Mouse (Mus musculus): ENCODE results near the gene Nt5c1b. TPM values are rescaled to one million over a fixed set of nuclear protein-coding genes. Genes with fewer than 3 reads are reported as not detected.
A peak's percentile ranks its signal among the peaks of the same experiment; 100 is the strongest.

Gene Nt5c1b
- polyA plus RNA-seq, 1 experiment from 2014 or later, result not detected

DNA sequence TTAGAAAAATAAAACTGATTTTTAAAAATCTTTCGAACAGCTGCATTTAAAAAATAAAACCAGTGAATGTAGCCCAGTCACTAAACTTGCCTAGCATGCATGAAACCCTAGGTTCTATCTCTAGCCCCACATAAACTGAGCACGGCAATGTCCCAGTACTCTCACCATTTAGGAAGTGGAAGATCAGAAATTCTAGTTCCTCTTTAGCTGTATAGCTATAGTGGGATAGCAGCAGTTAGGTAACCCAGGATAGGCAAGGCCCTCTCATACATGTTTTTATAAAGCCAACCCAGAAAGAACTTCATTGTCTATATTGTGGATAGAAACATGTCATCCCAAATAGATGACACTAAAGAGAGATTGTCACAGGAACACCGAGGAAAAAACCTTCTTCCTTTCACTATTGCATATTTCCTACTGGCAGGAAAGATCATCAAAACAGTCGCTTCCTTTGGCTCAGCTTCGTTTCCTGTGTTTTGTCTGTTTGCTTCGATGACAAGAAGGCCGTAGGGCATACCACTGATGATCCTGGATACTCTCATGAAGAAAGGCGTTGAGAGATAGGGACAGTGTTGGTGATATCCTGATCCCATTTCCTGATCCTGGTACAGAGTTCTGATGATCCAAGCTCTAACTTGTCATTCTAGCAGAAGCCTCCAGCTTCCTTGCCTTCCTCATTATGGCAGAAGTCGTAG lies 32.8 kb downstream of the Nt5c1b start:
- Histone ChIP-seq H3K27me3 (replicated peaks; ENCODE audit: control insufficient read depth, insufficient read depth, low read length) (no peaks in the 10 kb centered on the region), H3K4me1 (replicated peaks; ENCODE audit: control insufficient read depth, insufficient read depth, low read length) (peaks cover 4% of the 10 kb centered on the region; the same call in 1 of the 2 replicates), H3K27ac (ENCODE audit: low read depth) (no peak overlapping the region), H3K9me3 (ENCODE audit: control insufficient read depth, low read length) (no peaks in the 10 kb centered on the region), H3K36me3 (ENCODE audit: control insufficient read depth, insufficient read depth, low read length) (no peaks in the 10 kb centered on the region), H3K4me2 (ENCODE audit: low read length) (no peak overlapping the region), H3K9ac (ENCODE audit: low read length) (no peak overlapping the region), H3K4me3 (ENCODE audit: low read depth, low read length) (no peak overlapping the region)
- ATAC-seq (replicated peaks; ENCODE audit: low FRiP score, low TSS enrichment, low read depth), result no peak
- WGBS, result 70% methylated on average over 9 of the region's 9 CpGs
- no peak for DNase-seq (ENCODE audit: low spot score)

DNA sequence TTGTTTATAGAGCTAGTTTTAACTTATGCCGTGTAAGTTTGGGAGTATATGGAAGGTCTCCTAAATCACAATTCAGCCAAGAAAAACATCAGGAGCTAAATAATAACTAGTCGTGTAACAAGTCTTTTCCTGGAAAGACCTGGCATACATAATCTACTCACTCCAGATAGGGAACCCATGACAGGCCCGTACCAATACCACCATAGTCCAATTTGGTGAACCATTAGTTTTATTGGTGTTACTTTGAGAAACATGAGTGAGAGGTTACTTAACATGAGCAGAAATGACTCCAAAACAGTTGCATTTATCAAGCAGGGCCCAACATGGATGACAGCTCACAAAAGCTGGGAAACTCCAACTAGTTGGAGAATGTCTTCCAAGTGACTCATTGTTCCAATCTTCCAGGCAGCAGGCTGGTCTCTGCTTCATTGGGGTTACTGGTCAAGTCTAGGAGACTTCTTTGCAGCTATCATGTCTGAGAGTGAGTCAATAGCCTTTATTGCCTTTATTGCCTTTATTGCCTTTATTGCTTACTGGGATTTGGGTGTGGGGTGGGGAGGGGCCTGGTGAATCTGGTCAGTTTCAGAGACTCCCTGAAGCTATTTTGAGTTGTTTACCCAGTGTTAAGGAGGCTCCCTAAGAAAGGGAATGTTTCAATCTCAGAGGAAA lies 40.9 kb downstream of the Nt5c1b start:
- no peak for DNase-seq (ENCODE audit: low spot score)
- Histone ChIP-seq H3K36me3 (ENCODE audit: control insufficient read depth, insufficient read depth, low read length) (no peaks in the 10 kb centered on the region), H3K9ac (ENCODE audit: low read length) (no peak overlapping the region), H3K9me3 (ENCODE audit: control insufficient read depth, low read length) (no peaks in the 10 kb centered on the region), H3K27ac (ENCODE audit: low read depth) (no peak overlapping the region), H3K27me3 (replicated peaks; ENCODE audit: control insufficient read depth, insufficient read depth, low read length) (no peaks in the 10 kb centered on the region), H3K4me3 (ENCODE audit: low read depth, low read length) (no peak overlapping the region), H3K4me1 (replicated peaks; ENCODE audit: control insufficient read depth, insufficient read depth, low read length) (no peaks in the 10 kb centered on the region), H3K4me2 (ENCODE audit: low read length) (no peak overlapping the region)
- peak; percentile 87 for ATAC-seq (replicated peaks; ENCODE audit: low FRiP score, low TSS enrichment, low read depth)
- WGBS, result 80% methylated on average over 3 of the region's 3 CpGs

DNA sequence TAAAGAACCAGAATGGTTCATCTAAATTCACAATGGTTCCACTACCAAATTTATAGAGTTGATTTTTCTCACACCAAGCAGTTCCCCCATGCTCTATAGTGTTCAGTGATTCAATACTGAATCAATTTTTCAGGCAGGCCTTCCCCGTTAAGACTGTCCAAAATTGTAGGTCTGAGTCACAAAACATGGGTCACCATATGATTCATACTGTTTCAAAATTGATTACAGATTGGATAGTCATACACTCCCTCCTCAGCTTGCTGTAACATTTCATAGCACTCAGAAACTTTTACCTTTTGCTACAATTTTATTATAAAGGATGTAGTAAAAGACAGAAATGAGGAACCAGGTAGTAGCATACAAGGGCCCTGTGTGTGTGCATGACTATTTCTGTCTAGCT lies 41.7 kb downstream of the Nt5c1b start:
- Histone ChIP-seq H3K9me3 (ENCODE audit: control insufficient read depth, low read length) (no peaks in the 10 kb centered on the region), H3K36me3 (ENCODE audit: control insufficient read depth, insufficient read depth, low read length) (no peaks in the 10 kb centered on the region), H3K4me2 (ENCODE audit: low read length) (no peak overlapping the region), H3K9ac (ENCODE audit: low read length) (no peak overlapping the region), H3K27ac (ENCODE audit: low read depth) (no peak overlapping the region), H3K27me3 (replicated peaks; ENCODE audit: control insufficient read depth, insufficient read depth, low read length) (no peaks in the 10 kb centered on the region), H3K4me1 (replicated peaks; ENCODE audit: control insufficient read depth, insufficient read depth, low read length) (no peaks in the 10 kb centered on the region), H3K4me3 (ENCODE audit: low read depth, low read length) (no peak overlapping the region)
- WGBS, result 84% methylated on average over 1 of the region's 1 CpGs
- DNase-seq (ENCODE audit: low spot score), result no peak
- no peak for ATAC-seq (replicated peaks; ENCODE audit: low FRiP score, low TSS enrichment, low read depth)

DNA sequence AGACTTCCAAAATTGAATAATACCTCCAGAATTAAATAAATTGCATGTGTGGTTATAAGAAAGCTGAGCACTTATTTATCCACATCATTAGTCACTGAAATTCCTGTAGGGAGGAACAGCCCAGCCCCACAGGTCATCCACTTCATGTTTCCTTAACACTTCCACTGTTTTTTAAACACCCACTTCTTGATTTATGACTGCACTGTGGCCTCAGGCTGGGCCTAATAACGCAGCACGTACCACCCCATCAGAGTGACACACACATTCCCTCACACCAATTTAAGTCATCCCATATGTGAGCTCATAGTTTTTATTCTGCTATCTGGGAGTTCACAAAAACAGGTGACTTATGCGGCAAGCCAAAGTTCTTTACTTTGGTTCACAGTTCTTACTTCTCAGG lies 52.6 kb downstream of the Nt5c1b start:
- Histone ChIP-seq H3K27me3 (replicated peaks; ENCODE audit: control insufficient read depth, insufficient read depth, low read length) (no peaks in the 10 kb centered on the region), H3K4me2 (ENCODE audit: low read length) (no peak overlapping the region), H3K36me3 (ENCODE audit: control insufficient read depth, insufficient read depth, low read length) (no peaks in the 10 kb centered on the region), H3K4me1 (replicated peaks; ENCODE audit: control insufficient read depth, insufficient read depth, low read length) (no peaks in the 10 kb centered on the region), H3K27ac (ENCODE audit: low read depth) (no peak overlapping the region), H3K4me3 (ENCODE audit: low read depth, low read length) (no peak overlapping the region), H3K9ac (ENCODE audit: low read length) (no peak overlapping the region), H3K9me3 (ENCODE audit: control insufficient read depth, low read length) (no peaks in the 10 kb centered on the region)
- no peak for ATAC-seq (replicated peaks; ENCODE audit: low FRiP score, low TSS enrichment, low read depth)
- no peak for DNase-seq (ENCODE audit: low spot score)
- 35% methylated on average over 3 of the region's 3 CpGs for WGBS

DNA sequence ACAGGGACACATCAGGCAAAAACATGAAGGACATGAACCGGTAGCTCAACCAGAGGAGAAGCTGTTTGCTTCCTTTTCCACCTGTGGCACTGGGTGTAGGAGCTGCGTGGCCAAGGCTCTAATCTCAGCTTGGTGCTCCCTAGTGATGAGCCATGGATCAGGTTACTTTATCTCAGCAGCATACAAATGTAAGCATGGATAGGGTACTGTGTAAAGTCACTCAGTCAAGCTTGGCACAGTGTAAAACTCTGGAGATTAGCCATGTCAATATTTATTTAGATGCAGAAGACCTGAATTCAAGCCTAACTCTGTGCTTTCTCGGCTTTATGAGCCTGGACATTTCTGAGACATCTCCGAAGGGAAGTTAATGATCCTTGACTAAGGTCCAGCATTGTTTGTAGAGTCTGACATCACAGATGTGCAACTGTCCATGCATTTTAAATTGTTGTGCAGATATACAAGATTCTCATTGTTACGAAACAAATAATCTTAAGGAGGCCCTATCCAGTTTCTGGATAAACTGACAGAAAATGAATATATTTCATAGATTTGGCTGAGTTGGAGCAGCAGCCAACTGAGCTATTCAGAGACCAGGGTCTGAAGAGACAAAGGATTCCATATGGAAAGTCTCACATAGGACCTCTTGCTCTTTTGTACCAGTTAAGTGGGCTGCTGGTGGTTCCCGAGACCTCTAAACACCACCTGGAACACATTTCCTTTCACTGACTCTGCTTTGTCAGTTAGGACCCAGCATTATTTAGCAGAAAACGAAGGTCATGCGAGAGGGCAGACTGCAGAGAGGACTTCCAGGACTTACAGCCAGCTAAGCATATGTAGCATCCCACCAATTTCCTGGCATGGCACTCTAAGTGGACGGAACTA lies 56.5 kb downstream of the Nt5c1b start:
- no peaks in the 10 kb centered on the region for H3K4me1 ChIP-seq (replicated peaks; ENCODE audit: control insufficient read depth, insufficient read depth, low read length)
- no peaks in the 10 kb centered on the region for H3K27me3 ChIP-seq (replicated peaks; ENCODE audit: control insufficient read depth, insufficient read depth, low read length)
- H3K9me3 ChIP-seq (ENCODE audit: control insufficient read depth, low read length), result no peaks in the 10 kb centered on the region
- no peak overlapping the region for H3K9ac ChIP-seq (ENCODE audit: low read length)
- H3K27ac ChIP-seq (ENCODE audit: low read depth), result no peak overlapping the region
- 55% methylated on average over 9 of the region's 9 CpGs for WGBS
- DNase-seq (ENCODE audit: low spot score) (no peak), ATAC-seq (replicated peaks; ENCODE audit: low FRiP score, low TSS enrichment, low read depth) (no peak)
- H3K4me2 ChIP-seq (ENCODE audit: low read length), result no peak overlapping the region
- H3K36me3 ChIP-seq (ENCODE audit: control insufficient read depth, insufficient read depth, low read length), result no peaks in the 10 kb centered on the region
- H3K4me3 ChIP-seq (ENCODE audit: low read depth, low read length), result no peak overlapping the region

DNA sequence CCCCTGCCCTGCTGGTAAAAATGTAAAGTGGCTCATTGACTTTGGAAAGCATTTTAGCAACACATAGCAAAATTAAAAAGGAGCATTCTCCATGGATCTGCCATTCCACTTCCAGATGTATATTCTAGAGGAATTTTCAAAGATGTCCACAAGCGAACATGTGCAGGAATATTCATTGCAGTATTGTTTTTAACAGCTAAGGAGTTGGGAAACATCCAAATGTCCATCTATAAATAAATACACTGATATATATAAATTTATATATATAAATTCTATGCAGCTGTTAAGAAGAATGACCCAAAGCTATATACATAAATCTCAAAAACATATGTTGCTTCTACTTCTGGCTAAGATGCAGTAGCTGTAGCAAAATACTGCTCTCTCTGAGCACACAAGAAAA lies 61.2 kb downstream of the Nt5c1b start:
- H3K4me1 ChIP-seq (replicated peaks; ENCODE audit: control insufficient read depth, insufficient read depth, low read length), result no peaks in the 10 kb centered on the region
- no peak overlapping the region for H3K4me2 ChIP-seq (ENCODE audit: low read length)
- H3K27me3 ChIP-seq (replicated peaks; ENCODE audit: control insufficient read depth, insufficient read depth, low read length), result no peaks in the 10 kb centered on the region
- no peak overlapping the region for H3K4me3 ChIP-seq (ENCODE audit: low read depth, low read length)
- H3K27ac ChIP-seq (ENCODE audit: low read depth), result no peak overlapping the region
- no peaks in the 10 kb centered on the region for H3K9me3 ChIP-seq (ENCODE audit: control insufficient read depth, low read length)
- WGBS, result 69% methylated on average over 1 of the region's 1 CpGs
- ATAC-seq (replicated peaks; ENCODE audit: low FRiP score, low TSS enrichment, low read depth) (no peak), DNase-seq (ENCODE audit: low spot score) (no peak)
- H3K36me3 ChIP-seq (ENCODE audit: control insufficient read depth, insufficient read depth, low read length), result no peaks in the 10 kb centered on the region
- no peak overlapping the region for H3K9ac ChIP-seq (ENCODE audit: low read length)

DNA sequence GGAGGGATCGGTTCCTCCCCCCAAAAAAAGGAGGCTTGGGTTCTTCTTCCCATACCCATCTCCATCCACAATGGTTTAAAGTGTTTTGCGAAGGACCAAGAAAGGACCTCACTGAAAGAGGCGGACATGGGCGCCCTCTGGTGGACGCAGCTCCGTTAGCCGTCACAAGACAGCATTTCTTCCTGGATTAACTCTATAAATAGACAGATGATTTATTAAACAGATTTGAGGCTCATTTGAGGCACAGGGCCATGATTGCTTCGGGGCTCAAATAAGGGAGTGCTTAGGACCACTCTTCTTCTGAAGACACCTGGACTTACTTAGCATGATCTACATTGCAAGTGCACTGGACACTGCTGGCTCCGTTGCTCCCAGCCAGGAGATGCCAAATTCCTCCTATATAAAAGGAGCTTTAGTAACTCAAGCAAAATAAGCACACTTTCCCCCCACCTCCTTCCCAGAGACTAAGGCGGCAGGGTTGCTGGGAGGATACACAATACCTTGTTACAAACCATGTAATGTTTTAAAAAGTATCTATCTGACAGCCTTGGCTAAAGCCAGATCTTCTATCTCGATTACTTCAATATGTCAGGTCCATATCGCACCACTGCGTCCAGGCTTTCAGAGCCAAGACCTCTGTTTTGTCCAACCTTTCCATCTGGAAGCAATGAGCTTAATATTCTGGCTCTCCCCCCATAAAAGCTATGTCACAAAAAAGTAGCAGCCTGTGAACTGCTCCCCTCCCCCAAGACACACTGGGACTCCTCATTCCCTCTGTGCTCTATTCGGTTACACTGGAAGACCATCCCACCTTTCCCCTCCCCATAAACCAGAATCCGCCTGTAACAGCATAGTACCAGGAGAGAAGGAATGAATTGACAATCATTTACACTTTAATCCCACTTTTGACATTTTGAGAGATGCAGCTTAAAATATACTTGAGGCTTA lies 68.6 kb downstream of the Nt5c1b start:
- 0 out of 2 replicates have a peak, but pooled peaks have one; percentile 47 for ATAC-seq (replicated peaks; ENCODE audit: low FRiP score, low TSS enrichment, low read depth)
- WGBS, result 28% methylated on average over 15 of the region's 15 CpGs
- Histone ChIP-seq H3K4me3 (ENCODE audit: low read depth, low read length) (no peak overlapping the region), H3K4me2 (ENCODE audit: low read length) (no peak overlapping the region), H3K4me1 (replicated peaks; ENCODE audit: control insufficient read depth, insufficient read depth, low read length) (peaks cover 3% of the 10 kb centered on the region; the same call in 1 of the 2 replicates), H3K27me3 (replicated peaks; ENCODE audit: control insufficient read depth, insufficient read depth, low read length) (no peaks in the 10 kb centered on the region), H3K36me3 (ENCODE audit: control insufficient read depth, insufficient read depth, low read length) (no peaks in the 10 kb centered on the region), H3K9ac (ENCODE audit: low read length) (no peak overlapping the region), H3K9me3 (ENCODE audit: control insufficient read depth, low read length) (no peaks in the 10 kb centered on the region), H3K27ac (ENCODE audit: low read depth) (no peak overlapping the region)
- DNase-seq (ENCODE audit: low spot score), result peak; percentile 94

Data from intestine, embryonic 14.5 days (tissue).